Mouse (Mus musculus) embryonic fibroblast, embryonic 13.5 days (primary cell): ENCODE measurements around the gene Pglyrp1.

ENCODE experiments used
- CTCF ChIP-seq: IDR thresholded peaks from 2 replicates; pipeline ENCODE4 v1.5.1; 2011; ENCODE audit warnings: mild to moderate bottlenecking, control low read depth, low read length, moderate library complexity, borderline replicate concordance; ENCODE audit not compliant: insufficient read depth
- POLR2A ChIP-seq: IDR thresholded peaks from 2 replicates; pipeline ENCODE4 v1.6.1; 2011; ENCODE audit warnings: low read depth, mild to moderate bottlenecking, control low read depth, low read length, moderate library complexity

GRCm38 (mm10) chr7:18921069-18921468, 49.9 kb downstream of the Pglyrp1 start:
- TF ChIP-seq CTCF (no peak), POLR2A (no peak)
